Mouse (Mus musculus): ENCODE data around the gene Garnl3. TPM values are rescaled to one million over a fixed set of nuclear protein-coding genes. Genes with fewer than 3 reads are reported as not detected.
"Not testable (repeated sequence)": the region's sequence is repeated elsewhere in the genome, so short reads cannot be mapped to it uniquely, and the experiment has no call there.

Gene Garnl3
- polyA plus RNA-seq, 1 experiment: 0.96 TPM

DNA sequence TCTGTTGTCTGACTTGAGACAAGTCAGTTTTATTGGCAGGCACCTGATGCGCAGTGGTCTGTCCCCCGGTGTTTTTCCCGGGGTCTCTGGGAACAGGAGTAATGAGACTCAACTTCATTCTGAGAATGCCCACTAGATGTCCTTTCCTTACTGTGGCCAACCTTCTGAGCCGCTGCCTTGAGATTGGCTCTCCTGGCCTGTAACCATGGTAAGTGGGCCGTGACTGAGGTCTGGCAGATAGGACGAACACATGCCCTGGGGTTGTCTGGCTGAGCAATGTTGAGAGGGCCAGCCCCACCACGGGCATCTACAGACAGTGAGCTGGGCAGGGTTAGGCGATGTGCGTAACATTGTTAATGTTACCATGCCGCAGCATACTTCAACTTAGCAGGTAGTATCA lies 106.9 kb downstream of the Garnl3 start:
- Histone ChIP-seq H3K27ac (ENCODE audit: control insufficient read depth, insufficient read depth, low read length) (no peak overlapping the region), H3K36me3 (ENCODE audit: control insufficient read depth, insufficient read depth, low read length) (no peaks in the 10 kb centered on the region), H3K27me3 (ENCODE audit: control insufficient read depth, insufficient read depth, low read length) (no peaks in the 10 kb centered on the region), H3K4me1 (replicated peaks; ENCODE audit: control insufficient read depth, insufficient read depth, low read length) (peaks cover 3% of the 10 kb centered on the region), H3K4me3 (ENCODE audit: control insufficient read depth, insufficient read depth, low read length) (no peak overlapping the region)
- WGBS: 83% methylated on average over 10 of the region's 10 CpGs
- DNase-seq: no peak
- no peak for TF ChIP-seq POLR2A (IDR thresholded peaks at IDR 0.05; ENCODE audit: control insufficient read depth, extremely low read depth, insufficient read depth, low read length, poor library complexity)
- no peak for TF ChIP-seq CTCF (IDR thresholded peaks at IDR 0.05; ENCODE audit: borderline replicate concordance, control insufficient read depth, extremely low read depth, insufficient read depth, low read length, poor library complexity)

DNA sequence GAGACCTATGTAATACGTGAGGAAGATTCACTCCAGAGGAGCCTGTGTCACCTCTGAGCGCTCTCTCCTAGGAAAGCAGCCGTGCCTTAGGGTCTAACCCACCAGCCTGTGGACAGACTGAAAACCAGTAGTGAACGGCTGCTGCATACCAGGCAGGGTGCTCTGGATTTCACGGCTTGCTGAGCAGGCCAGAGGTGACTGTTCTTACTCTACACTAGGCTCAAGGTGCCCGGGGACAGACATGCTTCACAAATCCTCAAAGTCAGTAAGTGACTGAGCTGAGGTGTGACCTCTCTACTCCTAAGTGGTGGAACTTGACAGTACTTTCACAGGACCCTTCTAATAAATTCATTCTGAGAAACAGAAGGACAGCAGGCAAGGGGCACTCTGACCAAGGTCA lies 108.6 kb downstream of the Garnl3 start:
- Histone ChIP-seq H3K4me1 (replicated peaks; ENCODE audit: control insufficient read depth, insufficient read depth, low read length) (peaks cover 3% of the 10 kb centered on the region), H3K27ac (ENCODE audit: control insufficient read depth, insufficient read depth, low read length) (no peak overlapping the region), H3K27me3 (ENCODE audit: control insufficient read depth, insufficient read depth, low read length) (no peaks in the 10 kb centered on the region), H3K36me3 (ENCODE audit: control insufficient read depth, insufficient read depth, low read length) (no peaks in the 10 kb centered on the region), H3K4me3 (ENCODE audit: control insufficient read depth, insufficient read depth, low read length) (no peak overlapping the region)
- WGBS: 90% methylated on average over 6 of the region's 6 CpGs
- no peak for DNase-seq
- TF ChIP-seq POLR2A (IDR thresholded peaks at IDR 0.05; ENCODE audit: control insufficient read depth, extremely low read depth, insufficient read depth, low read length, poor library complexity): no peak
- no peak for TF ChIP-seq CTCF (IDR thresholded peaks at IDR 0.05; ENCODE audit: borderline replicate concordance, control insufficient read depth, extremely low read depth, insufficient read depth, low read length, poor library complexity)

DNA sequence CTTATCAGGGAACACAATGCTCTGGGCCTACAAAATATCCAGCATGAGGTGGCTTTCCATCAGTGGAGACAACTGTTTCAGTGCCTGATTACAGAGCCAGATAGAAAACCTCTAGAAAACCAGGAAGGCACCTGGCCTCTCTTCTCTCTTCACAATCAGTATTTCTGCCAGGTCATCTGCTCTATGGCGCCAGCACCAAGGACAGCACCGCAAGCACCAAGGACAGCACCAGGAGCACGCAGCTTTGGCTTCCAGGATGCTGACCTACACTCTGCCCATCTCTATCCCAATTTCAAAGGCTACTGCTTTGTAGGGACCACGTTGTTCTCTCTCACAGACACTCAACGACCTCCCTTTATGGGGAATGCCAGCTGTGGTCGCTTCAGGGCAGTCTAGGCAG lies 113.4 kb downstream of the Garnl3 start:
- H3K4me1 ChIP-seq (replicated peaks; ENCODE audit: control insufficient read depth, insufficient read depth, low read length): no peaks in the 10 kb centered on the region
- peak; percentile 37 for DNase-seq
- 8% methylated on average over 6 of the region's 6 CpGs for WGBS
- H3K4me3 ChIP-seq (ENCODE audit: control insufficient read depth, insufficient read depth, low read length): no peak overlapping the region
- no peaks in the 10 kb centered on the region for H3K36me3 ChIP-seq (ENCODE audit: control insufficient read depth, insufficient read depth, low read length)
- TF ChIP-seq POLR2A (IDR thresholded peaks at IDR 0.05; ENCODE audit: control insufficient read depth, extremely low read depth, insufficient read depth, low read length, poor library complexity) (no peak), CTCF (IDR thresholded peaks at IDR 0.05; ENCODE audit: borderline replicate concordance, control insufficient read depth, extremely low read depth, insufficient read depth, low read length, poor library complexity) (no peak)
- no peak overlapping the region for H3K27ac ChIP-seq (ENCODE audit: control insufficient read depth, insufficient read depth, low read length)
- no peaks in the 10 kb centered on the region for H3K27me3 ChIP-seq (ENCODE audit: control insufficient read depth, insufficient read depth, low read length)

DNA sequence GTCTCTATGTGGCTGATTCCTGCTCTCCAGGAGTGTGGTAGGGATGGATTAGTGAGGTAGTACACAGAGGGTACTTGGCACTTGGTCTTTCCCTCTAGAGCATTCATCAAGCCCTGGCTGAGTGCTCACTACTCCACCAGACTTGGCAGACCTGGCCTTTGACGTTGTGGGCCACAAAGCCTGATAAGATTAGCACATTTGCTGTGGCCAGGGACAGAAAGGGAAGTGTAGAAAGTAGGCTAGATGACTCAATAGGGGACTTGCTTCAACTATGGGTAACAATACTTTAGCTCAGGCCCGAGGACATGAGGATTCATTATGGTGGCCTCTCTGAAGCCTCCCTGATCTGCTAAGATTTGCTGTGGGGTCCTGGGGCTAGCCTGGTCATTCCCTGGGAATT lies 114.3 kb downstream of the Garnl3 start:
- Histone ChIP-seq H3K4me3 (ENCODE audit: control insufficient read depth, insufficient read depth, low read length) (no peak overlapping the region), H3K36me3 (ENCODE audit: control insufficient read depth, insufficient read depth, low read length) (no peaks in the 10 kb centered on the region), H3K27ac (ENCODE audit: control insufficient read depth, insufficient read depth, low read length) (no peak overlapping the region), H3K4me1 (replicated peaks; ENCODE audit: control insufficient read depth, insufficient read depth, low read length) (no peaks in the 10 kb centered on the region), H3K27me3 (ENCODE audit: control insufficient read depth, insufficient read depth, low read length) (no peaks in the 10 kb centered on the region)
- WGBS: 56% methylated on average over 2 of the region's 2 CpGs
- DNase-seq: no peak
- TF ChIP-seq POLR2A (IDR thresholded peaks at IDR 0.05; ENCODE audit: control insufficient read depth, extremely low read depth, insufficient read depth, low read length, poor library complexity) (no peak), CTCF (IDR thresholded peaks at IDR 0.05; ENCODE audit: borderline replicate concordance, control insufficient read depth, extremely low read depth, insufficient read depth, low read length, poor library complexity) (no peak)

DNA sequence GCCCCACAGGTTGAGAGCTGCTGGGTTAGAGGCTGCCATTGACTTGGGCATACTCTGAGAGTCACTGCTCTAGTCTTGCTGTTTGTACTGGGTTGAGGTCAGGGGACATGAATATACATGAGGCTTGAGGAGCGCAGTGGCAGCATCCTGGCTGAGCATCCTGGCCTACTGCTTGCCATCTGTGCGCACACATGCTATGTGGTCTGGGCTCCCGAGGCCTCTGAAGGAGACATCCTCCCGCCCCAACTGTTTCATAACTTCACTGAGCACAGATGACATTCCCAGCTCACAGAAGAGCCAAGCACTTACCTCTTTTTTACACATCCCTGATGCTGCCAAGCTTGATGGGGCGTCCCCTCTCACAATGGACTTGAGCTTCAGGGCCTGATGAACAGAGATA lies 116.6 kb downstream of the Garnl3 start:
- H3K4me1 ChIP-seq (replicated peaks; ENCODE audit: control insufficient read depth, insufficient read depth, low read length): no peaks in the 10 kb centered on the region
- H3K27me3 ChIP-seq (ENCODE audit: control insufficient read depth, insufficient read depth, low read length): no peaks in the 10 kb centered on the region
- H3K27ac ChIP-seq (ENCODE audit: control insufficient read depth, insufficient read depth, low read length): no peak overlapping the region
- H3K4me3 ChIP-seq (ENCODE audit: control insufficient read depth, insufficient read depth, low read length): no peak overlapping the region
- TF ChIP-seq CTCF (IDR thresholded peaks at IDR 0.05; ENCODE audit: borderline replicate concordance, control insufficient read depth, extremely low read depth, insufficient read depth, low read length, poor library complexity) (no peak), POLR2A (IDR thresholded peaks at IDR 0.05; ENCODE audit: control insufficient read depth, extremely low read depth, insufficient read depth, low read length, poor library complexity) (no peak)
- WGBS: 90% methylated on average over 5 of the region's 5 CpGs
- no peaks in the 10 kb centered on the region for H3K36me3 ChIP-seq (ENCODE audit: control insufficient read depth, insufficient read depth, low read length)
- no peak for DNase-seq

DNA sequence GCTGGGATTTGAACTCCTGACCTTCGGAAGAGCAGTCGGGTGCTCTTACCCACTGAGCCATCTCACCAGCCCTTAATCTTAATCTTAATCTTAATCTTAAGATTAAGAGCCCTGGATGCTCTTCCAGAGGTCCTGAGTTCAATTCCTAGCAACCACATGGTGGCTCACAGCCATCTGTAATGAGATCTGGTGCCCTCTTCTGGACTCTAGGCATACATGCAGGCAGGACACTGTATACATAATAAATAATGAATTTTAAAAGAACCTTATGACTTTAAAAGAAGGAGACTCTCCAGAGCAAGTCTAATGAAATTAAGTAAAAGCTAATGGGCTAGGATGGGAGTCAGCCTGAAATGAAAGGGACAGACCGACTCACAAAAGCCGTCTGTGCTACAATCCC lies 122.4 kb downstream of the Garnl3 start:
- DNase-seq; H3K27me3 ChIP-seq (ENCODE audit: control insufficient read depth, insufficient read depth, low read length); H3K36me3 ChIP-seq (ENCODE audit: control insufficient read depth, insufficient read depth, low read length); H3K4me3 ChIP-seq (ENCODE audit: control insufficient read depth, insufficient read depth, low read length); H3K4me1 ChIP-seq (replicated peaks; ENCODE audit: control insufficient read depth, insufficient read depth, low read length); H3K27ac ChIP-seq (ENCODE audit: control insufficient read depth, insufficient read depth, low read length): not testable (repeated sequence)
- WGBS: 93% methylated on average over 4 of the region's 4 CpGs

DNA sequence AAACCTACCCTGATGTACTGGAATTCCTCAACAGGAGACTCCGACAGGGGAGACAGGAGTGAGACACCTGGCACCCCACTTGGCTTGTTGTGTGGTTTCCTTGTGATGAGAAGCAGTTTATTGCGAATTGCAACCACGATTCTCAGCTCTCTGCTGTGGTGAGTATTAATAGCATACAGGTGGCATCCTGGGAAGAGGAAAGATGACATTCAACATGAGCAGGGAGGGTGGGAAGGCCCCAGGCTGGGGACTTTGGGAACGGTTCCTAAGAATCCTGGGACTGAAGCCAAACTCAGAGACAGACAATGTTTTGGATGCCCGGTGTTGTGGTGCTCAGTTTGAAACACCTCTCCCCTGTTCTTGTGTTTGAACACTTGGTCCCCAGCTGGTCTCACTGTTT lies 126.4 kb downstream of the Garnl3 start:
- TF ChIP-seq CTCF (IDR thresholded peaks at IDR 0.05; ENCODE audit: borderline replicate concordance, control insufficient read depth, extremely low read depth, insufficient read depth, low read length, poor library complexity): no peak
- TF ChIP-seq POLR2A (IDR thresholded peaks at IDR 0.05; ENCODE audit: control insufficient read depth, extremely low read depth, insufficient read depth, low read length, poor library complexity): no peak
- no peak for DNase-seq
- Histone ChIP-seq H3K4me3 (ENCODE audit: control insufficient read depth, insufficient read depth, low read length) (no peak overlapping the region), H3K27ac (ENCODE audit: control insufficient read depth, insufficient read depth, low read length) (no peak overlapping the region), H3K4me1 (replicated peaks; ENCODE audit: control insufficient read depth, insufficient read depth, low read length) (no peaks in the 10 kb centered on the region), H3K36me3 (ENCODE audit: control insufficient read depth, insufficient read depth, low read length) (no peaks in the 10 kb centered on the region), H3K27me3 (ENCODE audit: control insufficient read depth, insufficient read depth, low read length) (no peaks in the 10 kb centered on the region)
- WGBS: 58% methylated on average over 5 of the region's 5 CpGs

Measured in thymus, adult 2 months (tissue).